Mouse (Mus musculus) kidney, postnatal 25 days (tissue): ENCODE data around the gene Lima1.
"Not testable (repeated sequence)": the region's sequence is repeated elsewhere in the genome, so short reads cannot be mapped to it uniquely, and the experiment has no call there.

Experiments
- DNase-seq, 2 experiments: peaks; one replicate each; pipeline ENCODE4 v3.0.0; 2021; ENCODE audit warnings: mixed read lengths in 2 of 2

Gene Lima1

GRCm38 (mm10) chr15:99875334-99875869 lies at the start of gene Lima1:
TSS of gene Lima1 (minus strand) at chr15:99875456.
- DNase-seq: peak; percentile 91 to 97

- DNase-seq: no peak
Observed at GRCm38 (mm10) chr15:99919601-99920158, 44.4 kb upstream of the Lima1 start.

- no peak for DNase-seq
Observed at GRCm38 (mm10) chr15:99917264-99917663, 42.0 kb upstream of the Lima1 start.

- no peak for DNase-seq
Observed at GRCm38 (mm10) chr15:99914613-99915012, 39.4 kb upstream of the Lima1 start.

GRCm38 (mm10) chr15:99911785-99912184 lies 36.5 kb upstream of the Lima1 start:
- DNase-seq: no peak

- DNase-seq: peak in 1 of 2 experiments; percentile 47
Observed at GRCm38 (mm10) chr15:99909339-99909996, 34.2 kb upstream of the Lima1 start.

- DNase-seq: no peak
Observed at GRCm38 (mm10) chr15:99907514-99907913, 32.3 kb upstream of the Lima1 start.

- DNase-seq: no peak
Observed at GRCm38 (mm10) chr15:99907041-99907440, 31.8 kb upstream of the Lima1 start.

GRCm38 (mm10) chr15:99904841-99905240 lies 29.6 kb upstream of the Lima1 start:
- no peak for DNase-seq

- DNase-seq: peak; percentile 78 to 82
Observed at GRCm38 (mm10) chr15:99904333-99904732, 29.1 kb upstream of the Lima1 start.

GRCm38 (mm10) chr15:99903227-99903626 lies 28.0 kb upstream of the Lima1 start:
- peak; percentile 32 to 64 for DNase-seq

GRCm38 (mm10) chr15:99902786-99903185 lies 27.5 kb upstream of the Lima1 start:
- DNase-seq: peak; percentile 69 to 81

- DNase-seq: no peak
Observed at GRCm38 (mm10) chr15:99896621-99897020, 21.4 kb upstream of the Lima1 start.

GRCm38 (mm10) chr15:99891355-99891754 lies 16.1 kb upstream of the Lima1 start:
- DNase-seq: no peak

GRCm38 (mm10) chr15:99890412-99891236 lies 15.4 kb upstream of the Lima1 start:
- peak; percentile 78 to 90 for DNase-seq

- no peak for DNase-seq
Observed at GRCm38 (mm10) chr15:99889275-99889874, 14.1 kb upstream of the Lima1 start.

- not testable (repeated sequence) for DNase-seq
Observed at GRCm38 (mm10) chr15:99887130-99887529, 11.9 kb upstream of the Lima1 start.

GRCm38 (mm10) chr15:99884038-99884437 lies 8.8 kb upstream of the Lima1 start:
- DNase-seq: no peak

- DNase-seq: no peak
Observed at GRCm38 (mm10) chr15:99878541-99878940, 3.3 kb upstream of the Lima1 start.

GRCm38 (mm10) chr15:99874612-99875333 lies 483 bp downstream of the Lima1 start:
- DNase-seq: peak; percentile 63

- no peak for DNase-seq
Observed at GRCm38 (mm10) chr15:99872543-99872942, 2.7 kb downstream of the Lima1 start.

GRCm38 (mm10) chr15:99867654-99868053 lies 7.6 kb downstream of the Lima1 start:
- DNase-seq: peak; percentile 40 to 76
